Mouse (Mus musculus): ENCODE measurements around the gene Gk5. TPM values are rescaled to one million over a fixed set of nuclear protein-coding genes. Genes with fewer than 3 reads are reported as not detected.
A peak's percentile ranks its signal among the peaks of the same experiment; 100 is the strongest.

Gene Gk5
- polyA plus RNA-seq, 1 experiment: 15.1 TPM

- H3K4me3 ChIP-seq (ENCODE audit: low read depth, low read length): peak overlapping the region; percentile 42; the same call in 1 of the 2 replicates
- no peak overlapping the region for H3K27ac ChIP-seq (ENCODE audit: insufficient read depth, low read length)
- peak overlapping the region; percentile 82; the same call in 1 of the 2 replicates for H3K9ac ChIP-seq (ENCODE audit: low read depth, poor library complexity, severe bottlenecking)
- no peaks in the 10 kb centered on the region for H3K36me3 ChIP-seq (ENCODE audit: control insufficient read depth, insufficient read depth, low read length, poor library complexity, severe bottlenecking)
- TF ChIP-seq CTCF (IDR thresholded peaks at IDR 0.05; ENCODE audit: low read depth, low read length) (no peak), POLR2A (IDR thresholded peaks at IDR 0.05; ENCODE audit: insufficient read depth, low read length) (no peak)
- no peaks in the 10 kb centered on the region for H3K27me3 ChIP-seq (ENCODE audit: control insufficient read depth, insufficient read depth, low read length, poor library complexity, severe bottlenecking)
- H3K9me3 ChIP-seq (replicated peaks; ENCODE audit: control insufficient read depth, insufficient read depth, low read length, poor library complexity, severe bottlenecking): no peaks in the 10 kb centered on the region
- H3K4me1 ChIP-seq (ENCODE audit: control insufficient read depth, insufficient read depth, low read length): peaks cover 2% of the 10 kb centered on the region
Measured at GRCm38 (mm10) chr9:96197806-96198205, 78.6 kb downstream of the Gk5 start.

GRCm38 (mm10) chr9:96203663-96204062 lies 84.5 kb downstream of the Gk5 start:
- H3K9ac ChIP-seq (ENCODE audit: low read depth, poor library complexity, severe bottlenecking): no peak overlapping the region
- H3K4me3 ChIP-seq (ENCODE audit: low read depth, low read length): no peak overlapping the region
- no peaks in the 10 kb centered on the region for H3K4me1 ChIP-seq (ENCODE audit: control insufficient read depth, insufficient read depth, low read length)
- no peaks in the 10 kb centered on the region for H3K27me3 ChIP-seq (ENCODE audit: control insufficient read depth, insufficient read depth, low read length, poor library complexity, severe bottlenecking)
- H3K36me3 ChIP-seq (ENCODE audit: control insufficient read depth, insufficient read depth, low read length, poor library complexity, severe bottlenecking): peaks cover 4% of the 10 kb centered on the region
- TF ChIP-seq POLR2A (IDR thresholded peaks at IDR 0.05; ENCODE audit: insufficient read depth, low read length): no peak
- TF ChIP-seq CTCF (IDR thresholded peaks at IDR 0.05; ENCODE audit: low read depth, low read length): no peak
- no peak for TF ChIP-seq EP300 (IDR thresholded peaks at IDR 0.05; ENCODE audit: insufficient read depth, low read depth, low read length)
- H3K9me3 ChIP-seq (replicated peaks; ENCODE audit: control insufficient read depth, insufficient read depth, low read length, poor library complexity, severe bottlenecking): no peaks in the 10 kb centered on the region
- H3K27ac ChIP-seq (ENCODE audit: insufficient read depth, low read length): no peak overlapping the region

- Histone ChIP-seq H3K27me3 (ENCODE audit: control insufficient read depth, insufficient read depth, low read length, poor library complexity, severe bottlenecking) (no peaks in the 10 kb centered on the region), H3K36me3 (ENCODE audit: control insufficient read depth, insufficient read depth, low read length, poor library complexity, severe bottlenecking) (peaks cover 4% of the 10 kb centered on the region), H3K27ac (ENCODE audit: insufficient read depth, low read length) (no peak overlapping the region), H3K9me3 (replicated peaks; ENCODE audit: control insufficient read depth, insufficient read depth, low read length, poor library complexity, severe bottlenecking) (no peaks in the 10 kb centered on the region), H3K4me3 (ENCODE audit: low read depth, low read length) (no peak overlapping the region), H3K4me1 (ENCODE audit: control insufficient read depth, insufficient read depth, low read length) (no peaks in the 10 kb centered on the region), H3K9ac (ENCODE audit: low read depth, poor library complexity, severe bottlenecking) (no peak overlapping the region)
- TF ChIP-seq CTCF (IDR thresholded peaks at IDR 0.05; ENCODE audit: low read depth, low read length): no peak
Measured at GRCm38 (mm10) chr9:96207428-96207827, 88.3 kb downstream of the Gk5 start.

- H3K27me3 ChIP-seq (ENCODE audit: control insufficient read depth, insufficient read depth, low read length, poor library complexity, severe bottlenecking): no peaks in the 10 kb centered on the region
- no peak overlapping the region for H3K4me3 ChIP-seq (ENCODE audit: low read depth, low read length)
- TF ChIP-seq EP300 (IDR thresholded peaks at IDR 0.05; ENCODE audit: insufficient read depth, low read depth, low read length) (no peak), POLR2A (IDR thresholded peaks at IDR 0.05; ENCODE audit: insufficient read depth, low read length) (no peak), CTCF (IDR thresholded peaks at IDR 0.05; ENCODE audit: low read depth, low read length) (no peak)
Measured at GRCm38 (mm10) chr9:96213036-96213645, 94.0 kb downstream of the Gk5 start.

GRCm38 (mm10) chr9:96214171-96214570 lies 95.0 kb downstream of the Gk5 start:
- Histone ChIP-seq H3K27ac (ENCODE audit: insufficient read depth, low read length) (no peak overlapping the region), H3K4me3 (ENCODE audit: low read depth, low read length) (no peak overlapping the region), H3K9me3 (replicated peaks; ENCODE audit: control insufficient read depth, insufficient read depth, low read length, poor library complexity, severe bottlenecking) (no peaks in the 10 kb centered on the region), H3K9ac (ENCODE audit: low read depth, poor library complexity, severe bottlenecking) (no peak overlapping the region), H3K36me3 (ENCODE audit: control insufficient read depth, insufficient read depth, low read length, poor library complexity, severe bottlenecking) (no peaks in the 10 kb centered on the region; the same call in 1 of the 2 replicates), H3K27me3 (ENCODE audit: control insufficient read depth, insufficient read depth, low read length, poor library complexity, severe bottlenecking) (no peaks in the 10 kb centered on the region), H3K4me1 (ENCODE audit: control insufficient read depth, insufficient read depth, low read length) (peaks cover 3% of the 10 kb centered on the region)
- no peak for TF ChIP-seq CTCF (IDR thresholded peaks at IDR 0.05; ENCODE audit: low read depth, low read length)
- no peak for TF ChIP-seq POLR2A (IDR thresholded peaks at IDR 0.05; ENCODE audit: insufficient read depth, low read length)
- no peak for TF ChIP-seq EP300 (IDR thresholded peaks at IDR 0.05; ENCODE audit: insufficient read depth, low read depth, low read length)

More at GRCm38 (mm10) chr9:96213036-96213645, 94.0 kb downstream of the Gk5 start:
- no peaks in the 10 kb centered on the region; the same call in 1 of the 2 replicates for H3K36me3 ChIP-seq (ENCODE audit: control insufficient read depth, insufficient read depth, low read length, poor library complexity, severe bottlenecking)
- H3K9ac ChIP-seq (ENCODE audit: low read depth, poor library complexity, severe bottlenecking): no peak overlapping the region
- H3K27ac ChIP-seq (ENCODE audit: insufficient read depth, low read length): no peak overlapping the region
- H3K4me1 ChIP-seq (ENCODE audit: control insufficient read depth, insufficient read depth, low read length): peaks cover 3% of the 10 kb centered on the region
- H3K9me3 ChIP-seq (replicated peaks; ENCODE audit: control insufficient read depth, insufficient read depth, low read length, poor library complexity, severe bottlenecking): no peaks in the 10 kb centered on the region

- no peak for TF ChIP-seq EP300 (IDR thresholded peaks at IDR 0.05; ENCODE audit: insufficient read depth, low read depth, low read length)
- no peak for TF ChIP-seq CTCF (IDR thresholded peaks at IDR 0.05; ENCODE audit: low read depth, low read length)
- no peak for TF ChIP-seq POLR2A (IDR thresholded peaks at IDR 0.05; ENCODE audit: insufficient read depth, low read length)
- Histone ChIP-seq H3K36me3 (ENCODE audit: control insufficient read depth, insufficient read depth, low read length, poor library complexity, severe bottlenecking) (no peaks in the 10 kb centered on the region; the same call in 1 of the 2 replicates), H3K27ac (ENCODE audit: insufficient read depth, low read length) (no peak overlapping the region)
Measured at GRCm38 (mm10) chr9:96217299-96217698, 98.1 kb downstream of the Gk5 start.

More at GRCm38 (mm10) chr9:96217299-96217698, 98.1 kb downstream of the Gk5 start:
- H3K9me3 ChIP-seq (replicated peaks; ENCODE audit: control insufficient read depth, insufficient read depth, low read length, poor library complexity, severe bottlenecking): no peaks in the 10 kb centered on the region
- peaks cover 3% of the 10 kb centered on the region for H3K4me1 ChIP-seq (ENCODE audit: control insufficient read depth, insufficient read depth, low read length)
- H3K27me3 ChIP-seq (ENCODE audit: control insufficient read depth, insufficient read depth, low read length, poor library complexity, severe bottlenecking): no peaks in the 10 kb centered on the region
- no peak overlapping the region for H3K9ac ChIP-seq (ENCODE audit: low read depth, poor library complexity, severe bottlenecking)
- no peak overlapping the region for H3K4me3 ChIP-seq (ENCODE audit: low read depth, low read length)
